Mouse (Mus musculus) frontal cortex, postnatal 14 days (tissue): ENCODE results near the gene Wnt7a.

Experiments used
- DNase-seq, 2 experiments: peaks; one replicate each; pipeline ENCODE4 v3.0.0; 2022; ENCODE audit warnings: low spot score in 2 of 2

The Wnt7a gene

GRCm38 (mm10) chr6:91410961-91411368 is at the start of gene Wnt7a:
TSS of gene Wnt7a (minus strand) at chr6:91411363.
- no peak for DNase-seq

- no peak for DNase-seq
Observed at GRCm38 (mm10) chr6:91459471-91459870, 48.3 kb upstream of the Wnt7a start.

DNA sequence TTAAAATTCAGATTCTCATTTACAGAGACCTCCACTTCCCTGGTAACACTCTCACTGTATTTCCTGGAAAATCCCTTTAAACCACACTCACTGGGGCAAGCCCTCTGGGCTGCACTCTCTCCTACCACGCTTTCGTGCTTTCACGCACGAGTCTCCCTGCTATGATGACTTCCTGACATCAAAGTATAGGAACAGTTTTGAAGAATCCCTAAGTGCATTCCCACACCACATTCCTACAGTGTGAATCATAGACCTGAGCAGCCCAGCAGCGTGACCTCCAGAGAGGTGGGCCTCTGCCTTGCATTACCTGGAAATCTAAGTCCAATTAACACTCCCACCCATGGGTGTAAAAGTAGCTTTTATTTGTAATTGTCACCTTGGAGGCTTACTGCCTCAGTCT is 43.4 kb upstream of the Wnt7a start:
- no peak for DNase-seq

DNA sequence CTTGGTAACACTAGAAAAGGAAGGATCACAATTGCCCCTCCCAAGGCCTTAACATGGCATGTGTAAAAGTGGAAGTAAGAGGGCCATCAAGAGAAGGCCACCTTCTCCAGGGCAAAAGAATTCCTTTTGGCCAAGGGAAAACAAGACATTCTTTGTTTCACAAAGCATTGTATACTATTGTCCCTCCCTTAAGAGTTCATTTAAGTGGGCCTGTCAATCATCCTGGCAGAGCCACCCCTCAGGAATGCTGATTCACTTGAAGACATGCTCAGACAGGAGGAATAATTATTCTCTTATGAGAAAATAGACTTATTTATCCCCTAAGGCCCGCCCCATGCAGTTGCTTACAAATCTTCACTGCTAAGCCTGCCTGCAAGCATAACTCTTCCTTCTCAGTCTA is 40.9 kb upstream of the Wnt7a start:
- DNase-seq: no peak

- DNase-seq: no peak
Observed at GRCm38 (mm10) chr6:91449472-91450225, 38.5 kb upstream of the Wnt7a start.

DNA sequence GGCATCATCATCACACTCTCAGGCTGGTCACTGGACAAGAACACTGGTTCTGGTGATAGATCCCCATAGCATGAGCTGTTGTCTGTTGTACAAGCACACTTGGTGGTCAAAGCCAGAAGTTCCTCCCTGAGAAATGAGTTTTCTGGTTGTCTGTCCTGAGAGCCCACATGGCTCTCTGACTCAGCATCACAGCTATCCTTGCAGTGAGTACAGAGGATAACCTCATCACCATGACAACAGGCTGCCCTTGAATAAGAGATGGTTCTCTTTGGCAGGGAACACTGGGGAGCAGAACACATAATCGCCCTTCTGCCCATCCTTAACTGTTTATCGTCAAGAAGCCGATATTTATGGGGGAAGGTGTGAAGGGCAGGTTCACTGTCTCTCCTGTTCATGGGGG is 34.2 kb upstream of the Wnt7a start:
- DNase-seq: no peak

GRCm38 (mm10) chr6:91441145-91441662 is 30.0 kb upstream of the Wnt7a start:
- no peak for DNase-seq

DNA sequence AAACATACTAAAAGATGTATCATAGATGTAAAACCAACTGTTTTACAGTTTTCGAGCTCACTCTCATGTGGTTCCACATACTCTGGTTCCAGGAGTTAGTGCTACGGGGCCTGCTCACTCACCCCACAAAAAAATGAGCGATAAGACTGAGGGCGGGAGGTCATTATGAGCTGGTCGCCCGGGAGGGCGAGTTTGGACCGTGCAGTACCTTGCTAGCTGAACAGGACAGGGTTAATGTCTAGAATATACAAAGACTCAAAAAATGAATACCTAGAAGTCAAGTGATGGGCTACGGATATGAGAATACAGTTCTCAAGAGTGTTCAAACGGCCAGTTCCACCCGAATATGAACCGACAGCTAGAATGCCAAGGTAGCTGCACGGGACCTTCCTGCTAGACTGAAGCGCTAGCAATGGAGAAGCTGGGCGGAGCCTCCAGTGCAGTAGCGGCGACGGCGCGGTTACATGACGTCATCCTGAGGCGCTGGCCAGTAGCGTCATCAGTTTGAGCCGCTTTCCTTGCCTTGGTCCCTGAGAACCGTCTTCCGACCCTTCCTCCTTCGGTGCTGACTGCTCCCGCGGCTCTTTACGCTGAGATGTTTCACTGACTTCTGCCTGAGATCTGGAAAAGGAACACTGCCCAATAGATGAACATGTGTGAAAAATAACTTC is 29.4 kb upstream of the Wnt7a start:
- peak; percentile 94 to 98 for DNase-seq

- DNase-seq: no peak
Observed at GRCm38 (mm10) chr6:91424151-91424550, 13.0 kb upstream of the Wnt7a start.

DNA sequence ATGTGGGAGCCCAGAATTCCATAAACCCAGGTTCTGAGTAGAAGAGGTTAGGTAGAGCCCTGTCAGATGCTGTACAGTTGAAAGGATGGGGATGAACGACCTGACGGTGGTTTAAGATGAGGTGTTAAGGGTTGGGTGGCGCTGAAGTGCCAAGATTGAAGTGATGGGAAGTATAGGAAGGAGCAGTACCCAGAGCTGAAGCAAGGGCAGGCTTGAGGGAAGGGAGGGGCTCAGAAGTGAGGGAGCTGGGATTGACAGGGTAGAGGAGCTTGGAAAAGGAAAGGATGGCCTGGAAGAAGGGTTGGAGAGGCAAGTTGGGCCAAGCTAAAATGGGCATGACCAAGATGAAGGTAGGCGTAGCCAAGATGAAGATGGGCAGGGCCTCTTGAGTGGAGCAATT is 10.5 kb upstream of the Wnt7a start:
- no peak for DNase-seq

GRCm38 (mm10) chr6:91417291-91417845 is 6.2 kb upstream of the Wnt7a start:
- no peak for DNase-seq

- DNase-seq: no peak
Observed at GRCm38 (mm10) chr6:91416146-91416545, 5.0 kb upstream of the Wnt7a start.

DNA sequence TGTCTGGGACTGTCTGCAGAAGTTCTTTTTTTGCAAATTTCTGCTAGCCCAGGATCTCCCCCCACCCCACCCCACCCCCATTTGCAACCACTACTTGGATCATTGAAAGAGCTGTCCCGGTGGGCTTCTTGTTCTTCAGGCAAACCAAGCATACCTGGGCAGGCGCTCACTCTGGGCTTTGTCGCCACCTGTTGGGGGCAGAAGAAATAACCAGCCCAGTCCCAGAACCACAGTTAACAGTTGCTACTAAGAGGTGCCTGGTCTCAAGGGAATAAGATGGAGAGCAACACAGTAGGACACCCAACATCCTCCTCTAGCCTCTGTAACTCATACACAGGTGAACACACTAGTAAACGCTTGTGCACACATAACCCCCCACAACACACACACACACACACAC is 3.7 kb upstream of the Wnt7a start:
- DNase-seq: peak in 1 of 2 experiments; percentile 40

DNA sequence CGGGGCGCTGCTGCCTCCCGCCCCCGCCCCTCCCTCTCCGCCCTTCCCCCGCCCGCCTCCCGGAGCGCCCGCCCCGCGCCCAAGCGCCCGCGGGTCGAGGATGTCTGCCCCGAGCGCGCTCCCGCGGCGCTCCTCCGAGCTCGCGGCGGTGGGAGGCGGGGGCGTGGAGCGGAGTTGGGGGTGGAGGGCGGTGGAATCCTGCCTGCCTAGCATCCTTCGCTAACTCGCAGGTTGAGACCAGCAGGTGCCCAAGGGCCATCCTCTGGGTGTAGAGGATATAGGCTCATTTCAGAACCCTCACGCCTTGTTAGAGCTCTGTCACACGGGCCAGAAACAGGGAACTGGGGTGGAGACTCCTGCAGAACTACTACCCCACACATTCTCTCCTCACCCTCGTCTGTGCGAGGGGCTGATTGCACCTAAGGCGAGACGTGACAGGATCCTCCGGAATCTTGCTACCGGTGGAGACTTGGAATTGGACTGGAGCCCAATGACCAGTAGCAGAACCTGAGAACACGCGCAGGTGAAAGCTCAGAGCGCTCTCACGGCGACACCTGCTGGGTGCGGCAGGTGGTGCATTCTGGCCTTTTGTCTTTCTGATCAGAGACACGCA is 312 bp upstream of the Wnt7a start:
- peak; percentile 73 to 83 for DNase-seq

- DNase-seq: no peak
Observed at GRCm38 (mm10) chr6:91410168-91410780, 889 bp downstream of the Wnt7a start.

GRCm38 (mm10) chr6:91409448-91410167 is 1.6 kb downstream of the Wnt7a start:
- no peak for DNase-seq

GRCm38 (mm10) chr6:91408616-91409015 is 2.5 kb downstream of the Wnt7a start:
- no peak for DNase-seq

GRCm38 (mm10) chr6:91401591-91401990 is 9.6 kb downstream of the Wnt7a start:
- DNase-seq: no peak

GRCm38 (mm10) chr6:91400514-91400913 is 10.6 kb downstream of the Wnt7a start:
- no peak for DNase-seq

- DNase-seq: no peak
Observed at GRCm38 (mm10) chr6:91392475-91393174, 18.5 kb downstream of the Wnt7a start.

DNA sequence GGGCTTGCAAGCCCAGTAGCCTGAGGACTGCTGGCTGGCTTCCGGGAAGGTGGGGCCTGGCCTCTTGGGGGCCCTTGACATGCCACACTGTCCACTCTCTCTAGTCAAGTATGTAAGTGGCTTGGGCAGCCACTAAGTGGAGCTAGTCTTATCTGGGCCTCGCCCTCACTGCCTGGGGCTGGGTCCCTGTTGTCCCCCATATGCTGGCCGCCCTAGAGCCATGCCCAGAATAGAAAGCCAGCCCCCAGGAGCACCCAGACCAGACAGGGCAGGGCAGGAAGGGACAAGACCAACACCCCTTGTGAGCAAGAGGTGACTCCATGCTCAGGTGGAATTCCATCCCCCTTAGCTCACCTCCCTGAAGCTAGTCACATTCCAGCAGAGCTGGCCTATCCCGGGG is 22.0 kb downstream of the Wnt7a start:
- no peak for DNase-seq
